Mouse (Mus musculus): Measurements from ENCODE around the gene Acta1. TPM values are rescaled to one million over a fixed set of nuclear protein-coding genes. Genes with fewer than 3 reads are reported as not detected.

Gene Acta1
- polyA plus RNA-seq, 1 experiment from 2014 or later = 12.0 TPM

DNA sequence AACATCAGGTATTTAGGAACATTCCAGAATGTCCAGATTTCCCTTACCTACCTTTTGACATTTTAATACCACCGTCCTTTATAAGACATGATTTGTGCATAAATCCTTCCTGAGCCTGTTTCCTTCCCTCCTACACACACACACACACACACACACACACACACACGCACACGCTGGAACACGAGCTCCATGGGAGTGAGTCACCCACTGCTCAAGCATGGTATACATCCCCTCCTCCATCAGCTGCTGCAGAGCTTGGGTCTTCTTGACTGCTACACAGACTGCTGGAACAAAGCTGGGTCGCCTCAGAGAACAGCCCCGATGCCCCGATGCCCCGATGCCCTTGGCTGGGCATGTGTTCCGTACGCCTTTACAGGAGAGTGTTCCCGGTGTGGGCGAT is 48.0 kb downstream of the Acta1 start:
- Histone ChIP-seq H3K4me3 (ENCODE audit: low read depth, low read length) (no peak overlapping the region), H3K9ac (ENCODE audit: low read length) (no peak overlapping the region), H3K27me3 (ENCODE audit: control insufficient read depth, insufficient read depth, low read length) (no peaks in the 10 kb centered on the region), H3K4me2 (ENCODE audit: low read depth, severe bottlenecking) (no peak overlapping the region), H3K36me3 (ENCODE audit: control insufficient read depth, insufficient read depth, low read length) (no peaks in the 10 kb centered on the region), H3K4me1 (ENCODE audit: control insufficient read depth, insufficient read depth, low read length) (no peaks in the 10 kb centered on the region), H3K27ac (replicated peaks; ENCODE audit: low read depth, low read length) (no peak overlapping the region), H3K9me3 (ENCODE audit: control insufficient read depth, low read length) (no peaks in the 10 kb centered on the region)
- no peak for ATAC-seq (ENCODE audit: insufficient number of reproducible peaks, low FRiP score, low TSS enrichment, low read depth)
- WGBS = 88% methylated on average over 12 of the region's 12 CpGs
- no peak for DNase-seq (ENCODE audit: low spot score)

DNA sequence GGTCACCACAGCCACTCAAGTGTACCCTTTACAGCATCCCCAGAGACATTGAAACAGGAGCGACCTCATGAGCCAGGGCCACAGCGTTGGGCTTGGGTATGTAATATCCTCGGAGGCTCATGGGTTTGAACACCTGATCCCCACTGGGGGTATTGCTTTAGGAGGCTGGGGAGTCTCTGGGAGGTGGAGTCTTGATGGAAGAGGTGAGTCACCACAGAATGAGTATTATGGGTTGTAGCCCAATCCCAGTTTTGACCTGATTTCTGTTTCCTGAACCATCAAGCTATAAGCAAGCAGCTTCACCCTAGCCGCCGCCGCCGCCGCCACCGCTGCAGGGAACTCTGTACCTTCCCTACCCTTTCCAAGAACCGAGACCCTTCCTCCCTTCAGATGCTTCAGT is 48.6 kb downstream of the Acta1 start:
- Histone ChIP-seq H3K4me1 (ENCODE audit: control insufficient read depth, insufficient read depth, low read length) (no peaks in the 10 kb centered on the region), H3K9me3 (ENCODE audit: control insufficient read depth, low read length) (no peaks in the 10 kb centered on the region), H3K36me3 (ENCODE audit: control insufficient read depth, insufficient read depth, low read length) (no peaks in the 10 kb centered on the region), H3K9ac (ENCODE audit: low read length) (no peak overlapping the region), H3K4me3 (ENCODE audit: low read depth, low read length) (no peak overlapping the region), H3K27me3 (ENCODE audit: control insufficient read depth, insufficient read depth, low read length) (no peaks in the 10 kb centered on the region), H3K4me2 (ENCODE audit: low read depth, severe bottlenecking) (no peak overlapping the region), H3K27ac (replicated peaks; ENCODE audit: low read depth, low read length) (no peak overlapping the region)
- no peak for DNase-seq (ENCODE audit: low spot score)
- no peak for ATAC-seq (ENCODE audit: insufficient number of reproducible peaks, low FRiP score, low TSS enrichment, low read depth)
- WGBS = 94% methylated on average over 10 of the region's 10 CpGs

DNA sequence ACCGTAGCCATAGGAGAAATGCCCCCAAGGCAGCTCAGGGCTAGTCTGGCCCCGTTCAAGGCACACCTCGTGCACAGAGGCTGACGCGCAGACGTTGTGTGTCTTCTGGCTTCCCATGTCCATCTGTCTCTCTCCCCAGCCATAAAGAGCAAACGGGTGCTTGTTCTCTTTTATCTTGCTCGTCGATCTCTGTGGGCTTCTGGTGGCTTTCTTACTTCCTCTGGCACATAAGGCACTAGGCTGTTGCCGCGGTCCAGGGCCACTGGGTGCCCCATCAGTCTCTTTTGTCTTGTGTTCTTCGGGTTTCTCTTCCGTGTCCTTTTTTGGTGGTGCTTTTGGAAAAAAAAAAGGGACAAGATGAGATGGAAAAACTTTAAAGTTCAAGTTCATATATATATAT is 49.4 kb downstream of the Acta1 start:
- H3K36me3 ChIP-seq (ENCODE audit: control insufficient read depth, insufficient read depth, low read length) = no peaks in the 10 kb centered on the region
- no peaks in the 10 kb centered on the region for H3K27me3 ChIP-seq (ENCODE audit: control insufficient read depth, insufficient read depth, low read length)
- H3K9ac ChIP-seq (ENCODE audit: low read length) = no peak overlapping the region
- no peaks in the 10 kb centered on the region for H3K4me1 ChIP-seq (ENCODE audit: control insufficient read depth, insufficient read depth, low read length)
- H3K27ac ChIP-seq (replicated peaks; ENCODE audit: low read depth, low read length) = no peak overlapping the region
- 86% methylated on average over 13 of the region's 13 CpGs for WGBS
- no peak overlapping the region for H3K4me3 ChIP-seq (ENCODE audit: low read depth, low read length)
- H3K4me2 ChIP-seq (ENCODE audit: low read depth, severe bottlenecking) = no peak overlapping the region
- H3K9me3 ChIP-seq (ENCODE audit: control insufficient read depth, low read length) = no peaks in the 10 kb centered on the region
- DNase-seq (ENCODE audit: low spot score) (no peak), ATAC-seq (ENCODE audit: insufficient number of reproducible peaks, low FRiP score, low TSS enrichment, low read depth) (no peak)

DNA sequence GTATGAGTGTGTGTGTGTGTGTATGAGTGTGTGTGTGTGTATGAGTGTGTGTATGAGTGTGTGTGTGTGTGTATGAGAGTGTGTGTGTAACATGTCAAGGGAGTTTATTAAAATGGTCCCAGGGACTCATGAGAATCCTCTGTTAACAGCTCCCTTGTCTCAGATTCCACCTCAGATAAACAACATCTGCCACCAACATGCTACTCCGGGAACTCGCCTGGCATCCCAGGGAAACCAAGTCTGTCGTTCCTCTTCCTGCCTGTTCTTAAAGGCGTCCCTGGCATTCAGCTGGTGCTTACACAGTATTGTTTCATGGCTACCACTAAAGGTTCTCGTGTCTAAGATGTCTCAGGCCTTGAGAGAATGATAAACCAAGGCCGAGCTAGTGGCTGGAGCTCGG is 50.2 kb downstream of the Acta1 start:
- DNase-seq (ENCODE audit: low spot score) = no peak
- no peak overlapping the region for H3K27ac ChIP-seq (replicated peaks; ENCODE audit: low read depth, low read length)

DNA sequence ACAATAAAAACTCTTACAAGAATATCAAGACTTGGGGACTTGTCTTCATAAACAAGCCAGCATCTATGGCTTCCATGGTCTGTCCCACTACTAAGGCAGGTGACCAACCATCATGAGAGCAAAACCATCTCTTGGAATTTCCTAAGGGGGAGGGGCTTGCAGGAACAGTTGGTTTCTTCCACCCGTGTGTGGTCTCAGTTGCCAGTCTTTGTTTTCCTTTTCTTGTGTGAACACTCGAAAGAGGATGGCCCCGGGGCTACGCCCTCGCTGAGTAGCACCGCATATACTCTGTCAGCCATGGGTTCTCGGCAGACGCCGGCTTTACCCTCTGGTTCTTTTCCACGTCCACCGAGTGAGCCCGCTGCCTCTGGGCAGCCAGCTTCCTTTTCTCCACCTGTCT is 52.5 kb downstream of the Acta1 start:
- Histone ChIP-seq H3K36me3 (ENCODE audit: control insufficient read depth, insufficient read depth, low read length) (no peaks in the 10 kb centered on the region), H3K4me2 (ENCODE audit: low read depth, severe bottlenecking) (no peak overlapping the region), H3K27me3 (ENCODE audit: control insufficient read depth, insufficient read depth, low read length) (no peaks in the 10 kb centered on the region), H3K4me3 (ENCODE audit: low read depth, low read length) (no peak overlapping the region), H3K27ac (replicated peaks; ENCODE audit: low read depth, low read length) (no peak overlapping the region), H3K9ac (ENCODE audit: low read length) (no peak overlapping the region), H3K9me3 (ENCODE audit: control insufficient read depth, low read length) (no peaks in the 10 kb centered on the region), H3K4me1 (ENCODE audit: control insufficient read depth, insufficient read depth, low read length) (no peaks in the 10 kb centered on the region)
- 92% methylated on average over 12 of the region's 12 CpGs for WGBS
- ATAC-seq (ENCODE audit: insufficient number of reproducible peaks, low FRiP score, low TSS enrichment, low read depth) (no peak), DNase-seq (ENCODE audit: low spot score) (no peak)

More for the DNA sequence above, 50.2 kb downstream of the Acta1 start:
- WGBS = 84% methylated on average over 7 of the region's 7 CpGs
- H3K4me2 ChIP-seq (ENCODE audit: low read depth, severe bottlenecking) = no peak overlapping the region
- H3K27me3 ChIP-seq (ENCODE audit: control insufficient read depth, insufficient read depth, low read length) = no peaks in the 10 kb centered on the region
- no peaks in the 10 kb centered on the region for H3K9me3 ChIP-seq (ENCODE audit: control insufficient read depth, low read length)
- ATAC-seq (ENCODE audit: insufficient number of reproducible peaks, low FRiP score, low TSS enrichment, low read depth) = no peak
- no peak overlapping the region for H3K9ac ChIP-seq (ENCODE audit: low read length)
- no peaks in the 10 kb centered on the region for H3K4me1 ChIP-seq (ENCODE audit: control insufficient read depth, insufficient read depth, low read length)
- H3K36me3 ChIP-seq (ENCODE audit: control insufficient read depth, insufficient read depth, low read length) = no peaks in the 10 kb centered on the region
- no peak overlapping the region for H3K4me3 ChIP-seq (ENCODE audit: low read depth, low read length)

Other genes starting within 250 kb of the Acta1 start
- 8.6 and 10.1 TPM in 2 replicates for gene Rhou, start 240.8 kb downstream of the Acta1 start, polyA plus RNA-seq (2014; fragmentation: Nextera tagmentation; extraction: Ambion mirVana)
- gene Rab4a, start 88.8 kb downstream of the Acta1 start, polyA plus RNA-seq (2014; fragmentation: Nextera tagmentation; extraction: Ambion mirVana) = 54.6 and 54.8 TPM in 2 replicates
- 6.3 and 7.3 TPM in 2 replicates for gene Ccsap, start 34.5 kb downstream of the Acta1 start, polyA plus RNA-seq (2014; fragmentation: Nextera tagmentation; extraction: Ambion mirVana)
- 58.3 and 62.7 TPM in 2 replicates for gene Nup133, start 54.5 kb upstream of the Acta1 start, polyA plus RNA-seq (2014; fragmentation: Nextera tagmentation; extraction: Ambion mirVana)
- gene Abcb10, start 88.4 kb upstream of the Acta1 start, polyA plus RNA-seq (2014; fragmentation: Nextera tagmentation; extraction: Ambion mirVana) = 17.2 TPM in 2 replicates
- 46.2 and 49.7 TPM in 2 replicates for gene Taf5l, start 126.6 kb upstream of the Acta1 start, polyA plus RNA-seq (2014; fragmentation: Nextera tagmentation; extraction: Ambion mirVana)
- gene Urb2, start 126.8 kb upstream of the Acta1 start, polyA plus RNA-seq (2014; fragmentation: Nextera tagmentation; extraction: Ambion mirVana) = 8.8 and 9.0 TPM in 2 replicates

Data from limb, embryonic 11.5 days (tissue).